Mouse (Mus musculus) cortical plate, adult 2 months (tissue): ENCODE measurements around the gene Adora3.

ENCODE experiments used
- CTCF ChIP-seq: fragments of 200-500 bp; IDR thresholded peaks from 2 replicates; pipeline ENCODE4 v1.5.1; 2011; ENCODE audit warnings: mild to moderate bottlenecking, control low read depth, low read length; ENCODE audit not compliant: insufficient read depth; ENCODE audit errors: extremely low read depth
- POLR2A ChIP-seq: fragments of 200-500 bp; IDR thresholded peaks from 2 replicates; pipeline ENCODE4 v1.6.1; 2011; ENCODE audit warnings: mild to moderate bottlenecking, low read length, control low read depth; ENCODE audit not compliant: insufficient read depth; ENCODE audit errors: extremely low read depth

DNA sequence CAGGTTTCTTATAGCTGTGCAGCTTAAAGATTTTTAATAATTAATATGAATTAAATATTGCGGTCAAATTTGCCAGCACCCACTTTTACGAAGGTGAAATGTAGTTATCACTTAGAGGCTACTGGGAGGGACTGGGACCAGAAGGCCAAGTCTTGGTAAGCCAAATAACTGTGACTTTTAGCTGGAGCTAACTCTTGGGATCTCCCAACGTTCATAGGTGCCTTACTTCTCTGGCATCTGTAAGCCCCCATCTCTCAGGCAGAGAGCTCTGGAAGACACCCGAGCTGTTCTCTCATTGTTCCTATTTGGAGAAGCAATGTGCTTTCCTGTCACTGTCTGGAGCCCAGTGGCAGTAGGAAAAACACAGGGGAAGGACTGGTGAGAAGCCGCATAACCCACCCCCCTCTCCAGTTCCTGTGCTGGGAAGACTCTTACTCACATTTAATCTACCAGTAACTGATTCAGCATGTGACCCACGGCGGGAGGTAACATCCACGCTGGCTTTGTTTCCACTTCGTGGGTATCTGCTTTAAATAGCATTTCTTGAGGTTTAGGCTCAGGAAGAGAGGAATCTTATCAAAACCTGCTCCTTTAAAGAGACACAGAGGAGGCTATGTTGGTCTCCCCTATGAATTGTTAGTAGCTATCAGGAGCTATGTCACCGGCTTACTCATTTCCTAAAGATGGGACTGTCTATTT is 47.1 kb downstream of the Adora3 start:
- TF ChIP-seq CTCF: no peak
- TF ChIP-seq POLR2A: no peak
